Mouse (Mus musculus) neural tube, embryonic 11.5 days (tissue): ENCODE measurements around the gene Rabgap1l. TPM values are rescaled to one million over a fixed set of nuclear protein-coding genes. Genes with fewer than 3 reads are reported as not detected.
"Not testable (repeated sequence)": the region's sequence is repeated elsewhere in the genome, so short reads cannot be mapped to it uniquely, and the experiment has no call there.

Experiments used
- ATAC-seq: fragments of 200-750 bp; cut with Nextera tagmentation; 2 replicates; pipeline ENCODE4 v1.8.0; 2017; ENCODE audit warnings: moderate number of reproducible peaks, mild to moderate bottlenecking, moderate TSS enrichment, moderate library complexity; ENCODE audit not compliant: insufficient read depth, low FRiP score, low TSS enrichment
- DNase-seq: peaks from one replicate; pipeline ENCODE4 v3.0.0-alpha.2; 2015; ENCODE audit warnings: low spot score
- H3K27ac ChIP-seq: fragments of 300-500 bp; sonication (generic); 2 replicates; pipeline ENCODE4 v1.5.1; 2014; ENCODE audit warnings: low read depth, mild to moderate bottlenecking, low read length
- H3K27me3 ChIP-seq: fragments of 300-500 bp; sonication (generic); 2 replicates; pipeline ENCODE4 v1.6.1; 2014; ENCODE audit warnings: mild to moderate bottlenecking, low read length, mixed read lengths; ENCODE audit not compliant: control insufficient read depth, insufficient read depth
- H3K36me3 ChIP-seq: fragments of 300-500 bp; sonication (generic); 2 replicates; pipeline ENCODE4 v1.6.1; 2014; ENCODE audit warnings: mild to moderate bottlenecking, low read length, moderate library complexity, mixed read lengths; ENCODE audit not compliant: control insufficient read depth, insufficient read depth
- H3K4me1 ChIP-seq: fragments of 300-500 bp; sonication (generic); 2 replicates; pipeline ENCODE4 v1.6.1; 2014; ENCODE audit warnings: low read length, mixed read lengths; ENCODE audit not compliant: control insufficient read depth, insufficient read depth
- H3K4me2 ChIP-seq: fragments of 300-500 bp; sonication (generic); 2 replicates; pipeline ENCODE4 v1.6.1; 2014; ENCODE audit warnings: low read depth, mild to moderate bottlenecking, moderate library complexity
- H3K4me3 ChIP-seq: fragments of 300-500 bp; sonication (generic); 2 replicates; pipeline ENCODE4 v1.5.1; 2014; ENCODE audit warnings: low read depth, low read length
- H3K9ac ChIP-seq: fragments of 300-500 bp; sonication (generic); 2 replicates; pipeline ENCODE4 v1.6.1; 2014; ENCODE audit warnings: mild to moderate bottlenecking, low read length
- H3K9me3 ChIP-seq: fragments of 300-500 bp; sonication (generic); 2 replicates; pipeline ENCODE4 v1.6.1; 2016; ENCODE audit warnings: low read length; ENCODE audit not compliant: control insufficient read depth
- WGBS: fragments of 180-500 bp; shearing (Covaris S2); extraction: QIAGEN DNeasy Blood & Tissue Kit; methylation state at CpG from one replicate; pipeline ENCODE4 v1.1.7; 2014; 5-methylcytosine and 5-hydroxymethylcytosine counted together
- polyA plus RNA-seq: library from polyadenylated mRNA; unstranded; fragments of >200 nt; fragmentation: Nextera tagmentation; extraction: Ambion mirVana; gene quantifications from 2 replicates; pipeline ENCODE4 v1.2.1, GENCODE M21; 2014

Rabgap1l gene
- polyA plus RNA-seq, 1 experiment from 2014 or later: 14.1 TPM

DNA sequence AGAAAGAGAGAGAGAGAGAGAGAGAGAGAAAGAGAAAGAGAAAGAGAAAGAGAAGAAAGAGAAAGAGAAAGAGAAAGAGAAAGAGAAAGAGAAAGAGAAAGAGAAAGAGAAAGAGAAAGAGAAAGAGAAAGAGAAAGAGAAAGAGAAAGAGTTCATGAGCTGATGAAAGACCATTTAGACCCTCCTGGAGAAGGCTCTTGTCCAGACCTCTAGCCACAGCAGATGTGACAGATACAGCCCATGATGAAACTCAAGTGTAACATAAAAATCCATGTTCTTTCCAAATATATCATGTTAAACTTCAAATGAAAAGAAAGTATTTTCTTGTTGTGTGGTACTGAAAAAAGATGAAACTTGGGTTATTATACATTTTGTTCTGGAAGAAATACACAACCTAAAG, 189.7 kb downstream of the Rabgap1l start:
- H3K4me1 ChIP-seq, H3K4me2 ChIP-seq, H3K9me3 ChIP-seq, ATAC-seq, H3K36me3 ChIP-seq, DNase-seq, H3K9ac ChIP-seq, H3K27me3 ChIP-seq, H3K4me3 ChIP-seq, H3K27ac ChIP-seq: not testable (repeated sequence)

DNA sequence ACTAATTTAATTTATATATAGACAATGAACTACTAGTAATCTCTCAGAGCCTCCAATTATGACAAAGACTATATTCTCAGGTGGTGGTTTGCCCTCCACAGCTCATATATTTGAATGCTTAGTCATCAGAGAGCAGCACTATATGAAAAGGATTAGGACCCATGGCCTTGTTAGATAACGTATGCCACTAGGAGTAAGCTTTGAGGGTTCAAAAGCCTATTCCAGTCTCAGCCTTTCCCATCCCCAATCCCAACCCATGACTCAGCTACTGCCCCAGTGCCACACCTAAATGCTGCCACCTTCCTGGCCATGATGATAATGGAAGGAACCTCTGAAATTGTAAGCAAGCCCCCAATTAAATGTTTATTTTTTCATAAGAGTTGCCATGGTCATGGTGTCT, 195.6 kb downstream of the Rabgap1l start:
- Histone ChIP-seq H3K4me2 (no peak overlapping the region), H3K9me3 (no peaks in the 10 kb centered on the region), H3K27ac (no peak overlapping the region), H3K9ac (no peak overlapping the region), H3K4me1 (no peaks in the 10 kb centered on the region), H3K27me3 (no peaks in the 10 kb centered on the region), H3K36me3 (no peaks in the 10 kb centered on the region), H3K4me3 (no peak overlapping the region)
- no peak for ATAC-seq
- 88% methylated on average over 1 of the region's 1 CpGs for WGBS
- no peak for DNase-seq

DNA sequence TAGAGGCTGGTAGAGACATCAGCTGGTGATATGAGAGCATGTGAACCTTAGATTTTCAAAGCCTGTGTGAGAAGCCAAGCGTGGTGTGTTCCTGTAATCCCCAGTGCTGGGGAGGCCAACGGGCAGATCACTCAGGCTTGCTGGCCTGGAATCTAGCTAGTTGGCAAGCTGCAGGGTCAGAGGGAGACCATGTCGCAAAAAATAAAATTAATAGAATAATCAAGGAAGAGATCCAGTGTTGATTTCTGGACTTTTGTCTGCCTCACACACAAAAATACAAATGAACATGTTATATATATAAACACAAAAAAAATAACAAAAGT, 196.1 kb downstream of the Rabgap1l start:
- no peak for DNase-seq
- no peak for ATAC-seq
- Histone ChIP-seq H3K9me3 (no peaks in the 10 kb centered on the region), H3K4me1 (no peaks in the 10 kb centered on the region), H3K4me2 (no peak overlapping the region), H3K4me3 (no peak overlapping the region), H3K9ac (no peak overlapping the region), H3K27me3 (no peaks in the 10 kb centered on the region), H3K36me3 (no peaks in the 10 kb centered on the region), H3K27ac (no peak overlapping the region)
- 89% methylated on average over 3 of the region's 3 CpGs for WGBS

DNA sequence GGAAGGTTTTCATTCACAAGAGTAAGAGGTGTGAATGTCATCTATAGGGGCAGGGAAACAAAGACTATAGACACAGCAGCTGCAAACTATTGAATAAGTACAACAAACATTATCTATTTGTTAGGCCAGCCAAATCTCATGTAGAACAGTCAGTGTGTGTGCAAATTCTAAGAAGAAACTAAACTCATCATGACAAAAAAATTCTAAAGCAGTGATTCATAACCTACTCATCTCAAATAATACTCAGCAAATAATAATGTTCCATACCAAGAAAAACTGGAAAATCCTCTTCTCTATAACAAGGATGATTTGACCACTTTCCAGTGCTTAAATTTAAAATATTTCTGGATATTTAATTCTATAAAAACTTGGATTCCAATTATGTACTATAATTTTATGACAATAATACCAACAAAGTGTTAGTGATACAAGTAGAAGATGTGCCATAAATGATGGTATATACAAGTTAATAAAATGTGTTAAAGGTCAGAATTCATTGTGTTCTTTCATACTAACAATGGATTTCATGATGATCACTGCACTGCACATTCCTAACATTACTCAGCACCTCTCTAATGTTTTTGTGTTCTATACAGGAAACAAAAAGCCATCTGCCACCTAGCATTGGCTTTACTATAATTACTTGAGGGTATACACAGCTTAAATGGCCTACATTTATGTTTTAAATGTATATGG, 196.6 kb downstream of the Rabgap1l start:
- ATAC-seq: no peak
- Histone ChIP-seq H3K4me3 (no peak overlapping the region), H3K36me3 (no peaks in the 10 kb centered on the region), H3K9me3 (no peaks in the 10 kb centered on the region), H3K27ac (no peak overlapping the region), H3K4me1 (no peaks in the 10 kb centered on the region), H3K27me3 (no peaks in the 10 kb centered on the region), H3K4me2 (no peak overlapping the region), H3K9ac (no peak overlapping the region)
- DNase-seq: no peak

DNA sequence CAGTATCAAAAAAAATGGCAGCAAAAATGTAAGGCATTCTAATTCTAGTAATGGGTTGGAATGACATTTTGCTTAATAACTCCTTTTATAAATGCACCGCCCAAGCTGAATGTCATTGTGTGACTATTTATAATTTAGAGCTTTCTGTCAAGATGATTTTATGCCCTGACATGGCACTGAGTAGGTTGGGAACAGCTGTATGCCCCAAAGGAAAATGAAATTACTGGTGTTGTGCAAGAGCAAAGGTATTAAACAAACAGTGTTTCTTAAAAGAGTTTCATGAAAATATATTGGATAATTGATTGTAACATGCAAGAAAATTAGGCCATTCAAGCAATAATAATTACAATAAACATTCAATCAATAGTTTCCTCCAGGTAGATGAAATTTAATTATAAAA, 198.4 kb downstream of the Rabgap1l start:
- H3K9ac ChIP-seq: no peak overlapping the region
- no peaks in the 10 kb centered on the region for H3K27me3 ChIP-seq
- no peaks in the 10 kb centered on the region for H3K9me3 ChIP-seq
- no peaks in the 10 kb centered on the region for H3K36me3 ChIP-seq
- ATAC-seq (no peak), DNase-seq (no peak)
- 73% methylated on average over 1 of the region's 1 CpGs for WGBS
- no peak overlapping the region for H3K27ac ChIP-seq
- H3K4me1 ChIP-seq: no peaks in the 10 kb centered on the region
- no peak overlapping the region for H3K4me2 ChIP-seq
- H3K4me3 ChIP-seq: no peak overlapping the region

DNA sequence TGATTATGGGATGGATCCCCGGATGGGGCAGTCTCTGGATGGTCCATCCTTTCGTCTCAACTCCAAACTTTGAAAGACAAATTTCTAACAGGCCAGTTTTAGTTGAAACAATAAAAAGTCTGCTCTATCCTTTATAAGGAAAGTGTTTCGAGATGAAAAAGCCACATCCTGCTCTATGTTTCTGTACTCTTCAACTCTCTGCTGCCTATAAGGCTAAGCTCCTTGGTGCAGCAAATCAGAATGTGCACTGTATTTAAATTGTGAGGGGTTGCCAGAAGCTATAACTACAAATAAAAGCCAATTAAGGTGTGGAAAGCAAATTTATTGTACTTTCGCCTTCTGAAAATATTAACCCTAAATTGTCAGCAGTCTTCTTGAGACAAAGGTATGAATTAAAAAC, 198.9 kb downstream of the Rabgap1l start:
- DNase-seq: no peak
- H3K27ac ChIP-seq: no peak overlapping the region
- no peak overlapping the region for H3K4me3 ChIP-seq
- H3K9ac ChIP-seq: no peak overlapping the region
- no peaks in the 10 kb centered on the region for H3K27me3 ChIP-seq
- no peaks in the 10 kb centered on the region for H3K36me3 ChIP-seq
- H3K4me2 ChIP-seq: no peak overlapping the region
- H3K4me1 ChIP-seq: no peaks in the 10 kb centered on the region
- no peaks in the 10 kb centered on the region for H3K9me3 ChIP-seq
- WGBS: 89% methylated on average over 4 of the region's 4 CpGs
- ATAC-seq: no peak

DNA sequence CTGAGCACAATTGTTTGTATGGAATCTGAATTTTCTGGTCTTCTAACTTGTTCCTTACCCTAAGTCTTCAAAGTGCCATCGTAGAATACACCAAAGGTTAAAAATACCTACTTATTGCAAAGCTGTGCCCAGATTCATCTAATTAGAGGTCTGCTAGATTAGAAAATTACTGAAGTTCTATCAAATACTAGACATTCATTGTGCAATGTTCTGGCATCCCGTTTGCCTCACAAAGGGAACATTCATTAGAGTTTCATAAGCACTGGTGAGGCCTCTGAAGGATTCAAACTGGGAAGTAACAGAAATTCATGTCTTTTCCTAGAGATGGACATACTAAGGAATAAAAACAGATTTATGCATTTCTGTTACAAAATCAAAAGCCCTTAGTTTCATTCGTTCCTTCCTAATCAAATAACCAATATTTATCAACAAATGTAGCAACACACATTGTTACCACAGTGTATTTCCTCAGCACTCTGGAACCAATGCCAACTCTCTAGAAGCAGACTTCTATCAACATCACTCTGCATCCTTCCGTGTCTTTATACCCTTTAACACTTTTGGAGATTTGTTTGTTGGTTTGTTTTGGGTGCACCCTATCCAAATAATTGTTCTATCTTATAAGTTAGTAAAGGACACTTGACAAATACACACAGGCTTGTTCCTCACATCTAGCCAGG, 204.0 kb downstream of the Rabgap1l start:
- Histone ChIP-seq H3K27ac (no peak overlapping the region), H3K9ac (no peak overlapping the region), H3K27me3 (no peaks in the 10 kb centered on the region), H3K36me3 (no peaks in the 10 kb centered on the region), H3K4me3 (no peak overlapping the region), H3K4me1 (no peaks in the 10 kb centered on the region), H3K9me3 (no peaks in the 10 kb centered on the region), H3K4me2 (no peak overlapping the region)
- 84% methylated on average over 4 of the region's 4 CpGs for WGBS
- DNase-seq (no peak), ATAC-seq (no peak)

DNA sequence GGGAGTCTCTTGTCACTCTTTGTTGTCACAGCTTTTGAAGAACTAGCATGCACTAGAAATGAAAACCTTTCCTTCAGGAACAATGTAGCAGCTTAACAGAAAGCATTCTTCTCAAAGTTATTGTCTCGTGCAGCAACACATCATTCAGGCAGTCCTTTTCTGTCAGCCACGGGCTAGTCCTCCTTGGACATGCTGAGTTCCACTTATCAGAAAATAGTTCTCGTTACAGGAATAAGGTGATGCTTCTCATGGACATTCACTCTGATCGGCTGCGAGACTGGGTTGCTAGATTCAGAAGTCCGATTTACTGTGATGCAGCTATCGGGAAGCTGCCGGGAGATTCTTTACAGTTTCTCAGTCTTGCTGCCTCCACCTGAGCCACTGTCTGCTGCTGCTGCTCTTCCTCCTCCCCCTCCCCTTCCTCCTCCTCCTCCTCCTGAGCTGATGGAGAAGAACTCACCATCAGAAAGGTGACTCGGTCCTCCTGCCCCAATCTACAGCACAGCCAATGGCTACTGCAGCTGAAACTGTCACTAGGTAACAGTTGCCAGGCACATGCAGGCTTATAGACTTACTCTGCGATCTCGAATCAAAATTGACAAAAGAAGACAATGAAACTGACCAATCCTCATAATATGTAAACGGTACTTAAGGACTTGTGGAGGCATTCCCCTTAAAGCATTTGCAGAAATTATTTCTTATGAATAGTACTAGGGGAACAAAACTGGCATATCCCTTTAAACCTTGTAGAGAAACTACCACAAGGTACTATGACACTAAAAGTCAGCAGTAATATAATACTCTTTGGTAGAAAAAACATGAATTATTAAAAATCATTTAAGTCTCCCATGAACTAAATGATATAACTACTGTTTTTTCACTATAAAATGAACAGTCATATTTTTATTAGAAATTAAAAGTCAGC, 213.4 kb downstream of the Rabgap1l start:
- Histone ChIP-seq H3K36me3 (no peaks in the 10 kb centered on the region), H3K4me3 (no peak overlapping the region), H3K27ac (no peak overlapping the region), H3K4me1 (no peaks in the 10 kb centered on the region), H3K9me3 (no peaks in the 10 kb centered on the region), H3K27me3 (no peaks in the 10 kb centered on the region), H3K9ac (no peak overlapping the region), H3K4me2 (no peak overlapping the region)
- 71% methylated on average over 12 of the region's 12 CpGs for WGBS
- DNase-seq (no peak), ATAC-seq (no peak)
